Mouse (Mus musculus) bone marrow macrophage, adult 2 months (primary cell): ENCODE data around the gene Aagab.

Experiments used
- CTCF ChIP-seq: IDR thresholded peaks from 2 replicates; pipeline ENCODE4 v1.5.1; 2012; ENCODE audit warnings: low read depth, mild to moderate bottlenecking, low read length, moderate library complexity
- POLR2A ChIP-seq: IDR thresholded peaks from 2 replicates; pipeline ENCODE4 v1.6.1; 2012; ENCODE audit warnings: mild to moderate bottlenecking, low read depth, low read length, borderline replicate concordance

DNA sequence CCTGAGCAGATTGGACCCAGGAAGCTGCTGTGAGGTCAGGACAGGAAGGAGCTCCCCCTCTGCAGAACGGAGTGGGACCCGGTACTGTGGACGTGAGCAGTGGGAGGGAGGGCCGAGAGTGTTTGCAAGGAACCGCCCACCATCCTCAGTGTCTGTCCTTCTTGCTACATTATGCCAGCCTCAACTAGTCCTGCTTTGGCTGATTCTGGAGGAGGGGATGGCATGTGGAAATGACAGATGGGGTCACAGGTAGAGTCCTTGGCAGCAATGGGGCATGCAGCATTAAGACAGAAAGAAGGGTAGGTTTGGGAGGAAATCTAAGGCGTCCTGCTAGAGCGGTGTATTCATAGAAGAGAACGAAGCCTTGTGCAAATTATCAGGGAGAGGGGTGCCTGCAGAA, 40.5 kb upstream of the Aagab start:
- no peak for TF ChIP-seq CTCF
- TF ChIP-seq POLR2A = no peak
